Mouse (Mus musculus): ENCODE measurements around the gene Sox8.

GRCm38 (mm10) chr17:25520492-25520891 is 50.0 kb downstream of the Sox8 start:
- TF ChIP-seq TBP (IDR thresholded peaks at IDR 0.05; ENCODE audit: low read depth, low read length) (no peak), CTCF (IDR thresholded peaks at IDR 0.05 in 2 of 3, conservative IDR thresholded peaks at IDR 0.05 in 1 of 3; ENCODE audit: control insufficient read depth in 1 of 3, insufficient read depth in 1 of 3, low read depth in 2 of 3, low read length in 3 of 3, poor library complexity in 1 of 3, severe bottlenecking in 1 of 3) (no peak), POLR2AphosphoS2 (IDR thresholded peaks at IDR 0.05; ENCODE audit: low read length) (no peak)
